Mouse (Mus musculus) T-helper 1 cell (primary cell): Measurements from ENCODE around the gene Tff1.

Experiments
- in situ Hi-C: fragments of 300-600 bp; cut with MboI, MseI; formaldehyde crosslinking; loops from one replicate; pipeline ENCODE4 v1.15.1; 2025; ENCODE audit warnings: high pct_unique_total_duplicates

Tff1 gene

DNA sequence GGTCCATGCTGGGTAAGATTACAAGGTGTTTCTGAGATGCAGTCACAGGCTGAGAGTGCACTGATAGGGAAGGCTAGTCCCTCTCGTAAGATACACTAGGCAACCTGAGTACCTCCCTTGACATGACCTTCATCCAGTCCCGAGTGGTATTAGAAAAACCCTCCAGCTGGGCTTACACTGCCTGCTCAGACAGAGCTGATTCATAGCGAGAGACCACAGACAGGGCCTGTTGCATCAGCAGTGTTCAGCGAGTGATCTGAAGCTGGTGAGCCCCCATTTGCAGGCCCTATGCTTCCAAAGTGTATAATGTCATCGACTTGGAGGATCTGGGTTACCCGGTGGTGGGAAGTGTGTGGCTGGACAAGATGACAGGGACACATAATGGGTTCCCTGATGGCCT lies at the start of gene Tff1:
Gene Tff1, minus strand, starts transcription at position 151 of the 400 bp plus-strand sequence.
- in situ Hi-C loops, result loop anchor here (10.0 kb wide), 1 partner anchor 650 kb away; no protein-coding TSS in a partner anchor

DNA sequence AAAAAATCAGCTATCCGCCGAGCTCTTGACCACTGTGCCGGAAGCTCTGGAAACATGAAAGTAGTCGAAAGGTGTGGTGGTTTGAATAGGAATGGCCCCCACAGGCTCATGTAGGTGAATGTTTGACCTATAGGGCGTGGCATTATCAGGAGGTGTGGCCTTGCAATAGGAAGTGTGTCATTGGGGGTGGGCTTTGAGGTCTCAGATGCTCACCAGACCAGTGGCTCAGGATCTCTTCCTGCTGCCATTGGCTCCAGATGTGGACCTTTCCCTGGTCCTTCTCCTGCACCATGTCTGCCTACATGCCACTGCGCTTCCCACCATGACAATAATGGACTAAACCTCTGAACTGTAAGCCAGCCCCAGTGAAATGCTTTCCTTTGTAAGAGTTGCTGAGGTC lies 46.8 kb upstream of the Tff1 start:
- in situ Hi-C loops, result no loop called here

GRCm38 (mm10) chr17:31210299-31210698 lies 45.2 kb upstream of the Tff1 start:
- in situ Hi-C loops, result no loop called here

- in situ Hi-C loops, result no loop called here
Observed at GRCm38 (mm10) chr17:31209376-31209930, 44.4 kb upstream of the Tff1 start.

GRCm38 (mm10) chr17:31208654-31209053 lies 43.6 kb upstream of the Tff1 start:
- in situ Hi-C loops, result no loop called here

- in situ Hi-C loops, result no loop called here
Observed at GRCm38 (mm10) chr17:31207771-31208334, 42.8 kb upstream of the Tff1 start, which contains the start of gene Ubash3a. TSS of gene Ubash3a (plus strand) at chr17:31207873.

- in situ Hi-C loops, result no loop called here
Observed at GRCm38 (mm10) chr17:31198877-31199276, 33.8 kb upstream of the Tff1 start, which contains the start of gene Tmprss3. TSS of gene Tmprss3 (minus strand) at chr17:31198977.

DNA sequence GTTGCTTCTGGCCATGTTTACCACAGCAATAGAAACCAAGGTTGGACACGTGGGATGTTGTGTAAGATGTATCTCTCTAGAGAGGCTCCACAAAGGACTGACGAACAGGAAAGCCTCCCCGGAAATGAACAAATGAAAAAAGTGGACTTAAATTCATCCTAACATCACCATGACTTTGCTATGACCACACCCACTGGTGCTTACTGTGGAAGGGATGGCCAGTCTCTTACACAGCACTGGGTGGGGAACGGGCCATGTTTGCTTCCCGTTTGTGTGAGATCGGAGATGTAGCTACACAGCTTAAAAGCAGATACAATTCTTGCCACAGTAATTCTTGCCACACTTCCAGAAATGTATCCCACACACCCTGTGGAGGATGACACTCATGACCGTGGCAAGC lies 31.2 kb upstream of the Tff1 start:
- in situ Hi-C loops, result no loop called here

- in situ Hi-C loops, result no loop called here
Observed at GRCm38 (mm10) chr17:31195207-31195606, 30.1 kb upstream of the Tff1 start.

GRCm38 (mm10) chr17:31193360-31193759 lies 28.3 kb upstream of the Tff1 start:
- in situ Hi-C loops, result no loop called here

DNA sequence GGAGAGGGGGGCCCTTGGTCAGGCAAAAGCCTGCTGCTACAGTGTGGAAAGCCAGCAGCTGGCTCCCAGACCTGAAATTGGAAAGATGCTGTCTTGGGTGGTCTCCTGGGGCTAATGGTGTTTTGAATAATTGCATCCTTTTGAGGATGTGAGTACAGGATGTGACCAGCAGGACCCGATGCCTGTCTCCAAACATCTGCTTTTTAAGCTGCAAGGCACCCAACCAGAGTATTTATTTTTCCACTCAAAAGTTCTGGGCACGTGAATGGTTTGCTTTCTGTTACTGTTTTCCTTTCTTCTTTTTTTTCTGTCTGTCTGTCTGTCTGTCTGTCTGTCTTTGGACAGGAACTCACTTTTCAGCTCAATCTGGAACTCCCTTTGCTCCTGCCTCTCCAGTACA lies 27.6 kb upstream of the Tff1 start:
- in situ Hi-C loops, result no loop called here

DNA sequence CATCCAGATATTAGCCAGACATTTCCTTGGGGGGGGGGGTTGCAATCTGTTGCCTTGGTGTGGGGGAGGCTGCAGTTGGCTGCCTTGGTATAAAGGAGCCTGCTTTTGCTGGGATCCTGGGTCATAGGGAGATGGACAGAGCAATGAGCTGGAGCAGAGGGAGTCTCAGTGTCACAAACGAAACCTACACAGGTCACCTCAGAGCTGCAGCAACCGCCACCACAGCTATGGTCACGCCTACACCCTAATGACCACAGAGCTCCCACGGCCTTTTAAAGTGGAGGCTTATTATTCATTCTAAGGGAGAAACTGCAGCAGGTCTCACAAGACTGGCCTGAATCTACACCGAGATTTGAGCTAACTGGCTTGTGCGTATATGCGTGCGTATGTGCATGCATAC lies 26.7 kb upstream of the Tff1 start:
- in situ Hi-C loops, result no loop called here

GRCm38 (mm10) chr17:31187370-31187769 lies 22.3 kb upstream of the Tff1 start:
- in situ Hi-C loops, result loop anchor here (5.0 kb wide), 1 partner anchor 45 kb away; the partner anchor contains the start of gene Tff2

GRCm38 (mm10) chr17:31184269-31184990 lies 19.4 kb upstream of the Tff1 start:
- in situ Hi-C loops, result no loop called here

- in situ Hi-C loops, result no loop called here
Observed at GRCm38 (mm10) chr17:31183180-31183974, 18.3 kb upstream of the Tff1 start.

DNA sequence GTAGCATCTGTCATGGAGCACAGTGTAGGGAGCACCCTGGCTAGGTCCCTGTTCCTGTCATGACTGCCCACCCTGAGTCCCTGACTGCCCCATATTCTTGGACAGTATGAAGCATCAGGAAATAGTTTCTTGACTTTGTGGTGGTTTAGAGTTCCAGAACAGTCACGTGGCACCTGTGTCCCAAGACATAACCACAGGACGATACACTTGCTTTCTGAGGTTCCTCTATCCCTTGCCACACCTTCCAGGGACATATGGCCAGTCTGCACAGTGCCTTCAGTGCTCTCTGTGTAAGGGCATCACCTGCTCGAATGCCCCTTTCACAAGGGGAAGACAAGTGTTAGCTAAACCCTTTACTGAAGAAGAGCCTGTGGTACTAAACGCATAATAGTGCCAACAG lies 16.4 kb upstream of the Tff1 start:
- in situ Hi-C loops, result no loop called here

DNA sequence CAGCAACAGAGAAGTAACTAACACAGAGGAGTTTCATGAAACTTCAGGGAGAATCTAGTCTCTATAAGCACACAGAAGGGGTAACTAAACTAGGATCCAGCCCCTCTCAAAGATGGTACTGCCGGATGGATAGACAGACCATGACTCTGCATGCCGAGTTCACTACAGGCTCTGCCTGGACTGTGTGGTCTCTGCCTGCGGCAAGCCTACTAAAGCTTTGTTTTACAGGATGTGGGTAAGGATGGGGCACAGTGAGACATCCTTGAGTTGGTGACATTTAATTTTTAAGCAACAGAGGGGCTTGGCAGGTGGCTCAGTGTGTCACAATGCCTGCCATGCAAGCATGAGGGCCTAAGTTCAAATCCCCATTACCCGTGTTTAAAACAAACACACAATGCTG lies 11.2 kb upstream of the Tff1 start:
- in situ Hi-C loops, result no loop called here

- in situ Hi-C loops, result loop anchor here (10.0 kb wide), 1 partner anchor 645 kb away; no protein-coding TSS in a partner anchor
Observed at GRCm38 (mm10) chr17:31169796-31170195, 4.7 kb upstream of the Tff1 start.

DNA sequence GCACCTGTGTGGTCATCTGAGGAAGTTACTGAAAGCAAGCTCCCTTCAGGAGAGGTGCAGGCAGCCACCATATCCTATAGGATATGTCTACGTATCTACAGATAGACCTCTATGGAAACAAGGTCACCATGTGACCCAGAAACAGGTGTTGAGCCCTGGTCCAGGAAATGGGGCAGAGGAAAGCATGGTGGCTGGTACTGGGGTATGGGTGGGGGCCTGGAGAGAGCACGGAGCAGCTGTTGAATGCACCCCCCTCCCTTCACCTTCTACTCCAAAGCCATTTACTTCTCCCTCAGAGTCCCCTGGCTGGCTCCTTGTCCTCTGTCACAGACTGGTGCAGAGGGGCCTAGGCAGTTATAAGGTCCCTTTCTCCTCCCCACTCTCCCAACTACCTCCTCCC lies 1.3 kb downstream of the Tff1 start:
- in situ Hi-C loops, result loop anchor here (10.0 kb wide), 1 partner anchor 651 kb away; no protein-coding TSS in a partner anchor

GRCm38 (mm10) chr17:31162607-31163006 lies 2.5 kb downstream of the Tff1 start:
- in situ Hi-C loops, result loop anchor here (10.0 kb wide), 1 partner anchor 652 kb away; no protein-coding TSS in a partner anchor

DNA sequence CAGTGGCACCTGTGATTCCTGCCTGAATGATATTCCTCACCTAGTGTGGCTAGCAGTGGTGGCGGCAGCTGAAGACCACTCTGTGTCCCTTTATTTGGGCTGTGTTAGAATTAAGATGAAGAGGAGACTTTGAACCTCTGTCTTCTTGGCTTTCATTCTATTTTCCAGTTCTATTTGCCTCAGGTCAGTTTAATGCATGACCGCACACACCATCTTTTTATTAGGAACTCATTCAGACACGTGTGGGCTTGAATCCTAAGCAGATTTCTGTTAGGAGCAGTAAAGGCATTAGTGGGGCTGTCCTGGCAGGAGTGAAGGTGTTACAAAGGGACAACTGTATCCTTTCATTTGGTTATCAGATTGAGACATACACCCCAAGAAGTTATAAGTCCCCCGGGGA lies 4.8 kb downstream of the Tff1 start:
- in situ Hi-C loops, result loop anchor here (10.0 kb wide), 1 partner anchor 655 kb away; no protein-coding TSS in a partner anchor

- in situ Hi-C loops, result no loop called here
Observed at GRCm38 (mm10) chr17:31157921-31158320, 7.2 kb downstream of the Tff1 start.
